Mouse (Mus musculus) megakaryocyte-erythroid progenitor cell, adult 5-6 weeks (primary cell): ENCODE data around the gene Elf4. TPM values are rescaled to one million over a fixed set of nuclear protein-coding genes. Genes with fewer than 3 reads are reported as not detected.
A peak's percentile ranks its signal among the peaks of the same experiment; 100 is the strongest.

Experiments
- ATAC-seq: replicated peaks from 2 replicates; pipeline ENCODE4 v1.8.0; 2016; ENCODE audit warnings: mild to moderate bottlenecking, inconsistent platforms; ENCODE audit not compliant: severe bottlenecking, poor library complexity, low FRiP score, low TSS enrichment
- total RNA-seq, 2 experiments: library from RNA; stranded (forward) in 1 of 2; stranded (reverse) in 1 of 2; fragments of 200-1000, 215-1000 nt in 1 of 2; fragments of >200 nt in 1 of 2; fragmentation: Nextera tagmentation in 1 of 2; gene quantifications; 2 replicates each; pipeline ENCODE4 v1.2.3; 2014 to 2017

Elf4 gene
- total RNA-seq, 2 experiments from 2014 or later, result 7.9 to 24.2 TPM

DNA sequence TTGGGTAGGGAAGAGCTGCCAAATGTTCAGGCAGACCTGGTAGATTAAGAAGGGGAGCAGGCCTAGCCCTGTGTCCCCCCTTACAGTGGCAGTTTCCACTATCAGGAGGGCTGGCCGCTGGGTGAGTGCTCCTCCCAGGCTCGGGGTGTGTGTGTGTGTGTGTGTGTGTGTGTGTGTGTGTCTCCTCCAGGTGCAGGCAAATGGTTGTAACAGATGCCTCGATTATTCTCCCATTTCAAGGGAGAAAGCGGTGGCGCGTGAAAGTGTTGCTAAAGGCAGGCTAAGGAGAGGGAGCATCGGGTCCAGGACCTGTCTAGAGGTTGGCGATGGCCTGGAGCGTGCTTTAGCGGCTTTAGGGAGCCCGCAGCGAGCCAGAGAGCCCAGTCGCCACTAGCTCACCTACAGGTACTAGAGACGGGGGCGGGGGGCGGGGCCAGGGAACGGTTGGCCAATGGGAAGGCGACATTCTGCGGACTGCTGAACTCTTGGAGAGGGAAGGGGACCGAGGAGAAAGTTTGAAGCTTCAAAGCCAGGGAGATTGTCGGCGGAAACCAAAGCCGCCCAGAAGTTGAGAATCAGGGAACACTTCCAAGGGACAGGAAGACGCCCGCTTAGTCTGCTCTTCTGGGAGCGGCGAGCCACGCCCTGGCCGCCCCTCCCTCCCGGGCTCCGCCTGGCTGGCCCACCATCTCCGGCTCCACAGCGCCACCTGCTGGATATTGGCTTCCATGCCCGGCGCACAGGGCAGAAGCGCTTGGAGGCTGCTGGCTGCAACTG is 53.1 kb downstream of the Elf4 start:
- peak; percentile 85 for ATAC-seq

- ATAC-seq, result no peak
Measured at GRCm38 (mm10) chrX:48405141-48405540, 57.8 kb downstream of the Elf4 start.

DNA sequence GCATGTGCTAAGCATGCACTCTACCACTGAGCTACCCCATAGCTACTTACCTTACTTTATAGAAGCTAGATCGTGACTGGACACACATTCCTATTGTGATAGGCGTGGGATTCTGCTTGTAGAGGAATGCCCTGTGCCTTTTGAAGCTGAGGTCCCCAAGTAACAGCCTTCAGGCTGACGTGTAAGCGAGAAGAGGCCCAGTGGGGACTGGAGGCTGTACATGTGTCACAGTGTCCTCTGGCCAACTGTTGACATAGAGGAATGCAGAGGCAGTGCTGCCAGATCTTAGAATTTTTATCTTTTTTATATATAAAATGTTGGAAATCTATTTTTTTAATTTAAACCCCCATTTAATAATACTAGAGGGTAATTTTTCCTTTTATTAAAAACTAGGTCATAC is 62.9 kb downstream of the Elf4 start:
- no peak for ATAC-seq

- no peak for ATAC-seq
Measured at GRCm38 (mm10) chrX:48389380-48389779, 73.6 kb downstream of the Elf4 start.

- no peak for ATAC-seq
Measured at GRCm38 (mm10) chrX:48385927-48386326, 77.0 kb downstream of the Elf4 start.

- ATAC-seq, result no peak
Measured at GRCm38 (mm10) chrX:48383643-48384042, 79.3 kb downstream of the Elf4 start.

- no peak for ATAC-seq
Measured at GRCm38 (mm10) chrX:48367841-48368240, 95.1 kb downstream of the Elf4 start.

GRCm38 (mm10) chrX:48365836-48366577 is 96.9 kb downstream of the Elf4 start:
- ATAC-seq, result no peak

Other genes starting within 250 kb of the Elf4 start
- 61.4 and 77.8 TPM in 2 replicates for gene Utp14a, start 206.3 kb downstream of the Elf4 start, total RNA-seq (2014; fragmentation: Nextera tagmentation)
- 120 and 121 TPM in 2 replicates for gene Utp14a, start 206.3 kb downstream of the Elf4 start, total RNA-seq (2017)
- gene Bcorl1, start 121.8 kb downstream of the Elf4 start, total RNA-seq (2014; fragmentation: Nextera tagmentation), result 14.8 and 16.3 TPM in 2 replicates
- gene Bcorl1, start 121.8 kb downstream of the Elf4 start, total RNA-seq (2017), result 3.1 and 3.7 TPM in 2 replicates
- 68.2 and 74.1 TPM in 2 replicates for gene Aifm1, start 50.4 kb upstream of the Elf4 start, total RNA-seq (2014; fragmentation: Nextera tagmentation)
- gene Aifm1, start 50.4 kb upstream of the Elf4 start, total RNA-seq (2017), result 110 and 155 TPM in 2 replicates
- gene Rab33a, start 56.2 kb upstream of the Elf4 start, total RNA-seq (2014; fragmentation: Nextera tagmentation), result 0.50 and 1.4 TPM in 2 replicates
- not detected in 2 replicates for gene Rab33a, start 56.2 kb upstream of the Elf4 start, total RNA-seq (2017)
- gene Zfp280c, start 131.4 kb upstream of the Elf4 start, total RNA-seq (2014; fragmentation: Nextera tagmentation), result 25.1 and 32.6 TPM in 2 replicates
- 22.8 and 31.7 TPM in 2 replicates for gene Zfp280c, start 131.4 kb upstream of the Elf4 start, total RNA-seq (2017)
- 3.3 and 4.3 TPM in 2 replicates for gene Slc25a14, start 160.3 kb upstream of the Elf4 start, total RNA-seq (2014; fragmentation: Nextera tagmentation)
- 8.0 and 8.4 TPM in 2 replicates for gene Slc25a14, start 160.3 kb upstream of the Elf4 start, total RNA-seq (2017)
- not detected in 2 replicates for gene Gpr119, start 211.3 kb upstream of the Elf4 start, total RNA-seq (2014; fragmentation: Nextera tagmentation)
- gene Gpr119, start 211.3 kb upstream of the Elf4 start, total RNA-seq (2017), result not detected in 2 replicates
- 15.5 and 18.6 TPM in 2 replicates for gene Rbmx2, start 231.9 kb upstream of the Elf4 start, total RNA-seq (2014; fragmentation: Nextera tagmentation)
- 21.1 and 21.5 TPM in 2 replicates for gene Rbmx2, start 231.9 kb upstream of the Elf4 start, total RNA-seq (2017)